Mouse (Mus musculus): ENCODE results near the gene Tacc3.

The Tacc3 gene

DNA sequence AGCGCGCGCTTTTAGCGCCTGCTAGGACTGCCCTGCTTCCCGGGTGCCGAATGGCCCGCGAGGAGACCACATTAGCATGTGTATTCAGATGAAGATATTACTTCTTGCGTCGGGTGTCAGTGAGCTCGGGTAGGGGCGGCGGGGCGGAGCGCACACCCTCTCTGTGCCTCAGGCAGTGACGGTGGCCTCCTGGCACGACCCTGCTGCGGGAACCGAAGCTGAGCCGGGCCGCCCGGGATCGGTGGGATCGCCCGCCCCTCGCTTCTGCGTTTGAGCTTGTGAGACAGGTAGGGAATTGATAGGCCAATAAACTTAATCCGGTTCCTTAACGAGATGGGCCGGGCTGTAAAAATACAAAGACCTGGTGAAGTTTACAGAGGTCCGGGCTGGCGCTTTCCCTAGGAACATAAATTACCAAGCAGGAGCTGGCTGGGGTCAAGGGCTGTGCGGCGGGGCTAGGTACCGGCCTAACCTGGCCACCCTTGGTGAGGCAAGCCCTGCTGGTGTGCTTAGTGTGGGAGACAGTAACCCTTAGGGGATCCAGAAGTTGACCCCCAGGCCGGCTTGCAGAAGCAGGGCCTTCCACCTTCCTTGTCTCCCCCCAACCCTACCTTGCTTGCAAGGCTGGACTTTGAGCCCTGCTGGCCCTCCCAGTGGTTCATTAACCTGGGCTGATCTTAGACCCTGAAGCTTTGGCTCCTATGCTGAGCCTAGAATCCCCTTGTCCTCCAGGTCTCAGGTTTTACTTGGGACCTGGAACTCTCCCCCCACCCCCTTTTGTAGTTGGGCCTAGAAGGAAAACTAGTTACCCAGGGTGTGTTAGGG is 65.9 kb downstream of the Tacc3 start:
- peak; percentile 55 to 77 for DNase-seq

DNA sequence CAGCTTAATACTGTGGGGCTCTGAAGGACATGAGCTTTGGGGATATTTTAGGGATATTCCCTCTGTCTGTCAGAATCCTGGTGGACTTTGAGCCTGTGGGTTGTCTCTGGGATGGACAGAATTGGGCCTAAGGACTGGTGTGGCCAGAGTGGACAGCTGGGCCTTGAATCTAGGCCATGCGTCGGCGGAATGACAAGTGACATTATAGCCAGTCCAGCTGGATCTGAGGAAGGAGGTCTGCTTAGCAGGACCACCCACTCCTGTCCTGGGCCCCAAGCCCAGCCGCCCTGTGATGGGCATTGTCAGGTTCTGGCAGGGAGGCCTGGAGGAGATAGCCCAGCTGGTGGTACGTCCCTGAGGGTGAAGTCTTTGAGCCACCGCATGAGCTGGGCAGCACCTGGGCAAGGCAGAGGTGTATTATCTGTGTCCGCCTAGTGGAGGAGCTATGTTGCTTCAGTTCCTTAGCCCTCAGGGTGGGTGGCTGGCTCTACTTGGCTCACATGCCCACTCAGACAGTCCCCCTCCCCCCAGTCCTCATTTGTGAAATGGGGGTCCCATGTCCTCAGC is 68.2 kb downstream of the Tacc3 start:
- DNase-seq = peak; percentile 59 to 72

DNA sequence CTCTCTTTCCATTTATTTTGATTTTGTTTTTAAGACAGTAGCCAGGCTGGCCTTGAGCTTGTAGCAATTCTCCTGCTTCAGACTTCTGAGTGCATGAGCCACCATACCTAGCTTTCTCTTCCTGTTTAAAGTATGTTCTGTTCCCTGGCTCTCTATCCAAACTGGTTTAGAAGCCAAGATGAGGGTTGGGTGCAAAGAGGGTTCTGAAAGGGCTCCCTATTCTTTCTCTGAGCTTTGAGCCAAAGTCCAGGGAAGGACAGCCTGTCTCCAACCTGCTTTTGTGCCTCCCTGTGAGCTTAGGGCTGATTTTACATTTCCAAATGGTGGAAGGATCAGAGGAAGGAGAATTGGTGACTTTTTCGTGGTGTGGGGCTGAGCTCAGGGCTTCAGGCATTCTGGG is 69.0 kb downstream of the Tacc3 start:
- no peak for DNase-seq
